Mouse (Mus musculus): Measurements from ENCODE around the gene Aco1.

DNA sequence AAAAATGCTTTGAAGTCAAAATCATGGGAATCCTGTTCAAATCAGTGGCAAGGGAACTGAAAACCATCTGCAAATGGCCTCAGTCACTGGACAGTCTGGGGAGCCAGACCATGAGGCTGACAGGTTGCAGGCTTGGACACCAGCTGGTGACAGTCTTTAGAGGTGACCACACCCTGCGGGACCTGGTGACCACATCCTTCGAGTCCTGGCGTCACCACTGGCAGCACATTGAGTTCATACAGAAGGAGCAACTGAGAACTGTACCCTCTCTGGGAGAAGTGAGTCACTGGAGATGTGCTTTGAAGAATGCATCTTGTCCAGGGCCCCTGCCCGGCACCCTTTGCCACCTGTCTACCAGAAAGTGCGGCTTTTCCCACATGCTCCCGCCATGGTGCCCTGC lies 86.8 kb downstream of the Aco1 start:
- TF ChIP-seq CEBPB (IDR thresholded peaks at IDR 0.05; ENCODE audit: insufficient read depth, poor library complexity, severe bottlenecking) (no peak), POLR2A (IDR thresholded peaks at IDR 0.05; ENCODE audit: insufficient read length, low read depth) (no peak), MAX (IDR thresholded peaks at IDR 0.05; ENCODE audit: low read depth) (no peak), TCF12 (IDR thresholded peaks at IDR 0.05; ENCODE audit: insufficient read depth, poor library complexity, severe bottlenecking) (no peak), MYOD1 (IDR thresholded peaks at IDR 0.05; ENCODE audit: control insufficient read depth in 1 of 3, insufficient read length in 2 of 3, low read depth in 2 of 3) (no peak), MYOG (IDR thresholded peaks at IDR 0.05; ENCODE audit: control insufficient read depth in 1 of 3, insufficient read depth in 1 of 3, insufficient read length in 2 of 3, low read depth in 2 of 3) (no peak), E2F4 (IDR thresholded peaks at IDR 0.05; ENCODE audit: insufficient read depth) (no peak), USF1 (IDR thresholded peaks at IDR 0.05; ENCODE audit: low read depth) (no peak), TCF3 (IDR thresholded peaks at IDR 0.05; ENCODE audit: insufficient read length, low read depth) (no peak), POLR2AphosphoS2 (IDR thresholded peaks at IDR 0.05; ENCODE audit: insufficient read length, low read depth) (no peak), SRF (IDR thresholded peaks at IDR 0.05; ENCODE audit: control insufficient read depth, insufficient read length, low read depth) (no peak), REST (IDR thresholded peaks at IDR 0.05; ENCODE audit: insufficient read depth, insufficient read length) (no peak)
